Mouse (Mus musculus) heart, adult 2 months (tissue): ENCODE data around the gene Gm45062.
A peak's percentile ranks its signal among the peaks of the same experiment; 100 is the strongest.

ENCODE experiments used
- CTCF ChIP-seq: fragments of 200-600 bp; IDR thresholded peaks from 2 replicates; pipeline ENCODE4 v1.8.1; 2022; ENCODE audit warnings: antibody characterized with exemption, mild to moderate bottlenecking, moderate library complexity
- EP300 ChIP-seq: fragments of 200-500 bp; IDR thresholded peaks from 2 replicates; pipeline ENCODE4 v1.6.1; 2011; ENCODE audit warnings: low read depth, low read length, control low read depth; ENCODE audit not compliant: insufficient read depth
- POLR2A ChIP-seq: fragments of 200-500 bp; IDR thresholded peaks from 2 replicates; pipeline ENCODE4 v1.6.1; 2011; ENCODE audit warnings: mild to moderate bottlenecking, low read depth, low read length, control low read depth; ENCODE audit not compliant: insufficient read depth

DNA sequence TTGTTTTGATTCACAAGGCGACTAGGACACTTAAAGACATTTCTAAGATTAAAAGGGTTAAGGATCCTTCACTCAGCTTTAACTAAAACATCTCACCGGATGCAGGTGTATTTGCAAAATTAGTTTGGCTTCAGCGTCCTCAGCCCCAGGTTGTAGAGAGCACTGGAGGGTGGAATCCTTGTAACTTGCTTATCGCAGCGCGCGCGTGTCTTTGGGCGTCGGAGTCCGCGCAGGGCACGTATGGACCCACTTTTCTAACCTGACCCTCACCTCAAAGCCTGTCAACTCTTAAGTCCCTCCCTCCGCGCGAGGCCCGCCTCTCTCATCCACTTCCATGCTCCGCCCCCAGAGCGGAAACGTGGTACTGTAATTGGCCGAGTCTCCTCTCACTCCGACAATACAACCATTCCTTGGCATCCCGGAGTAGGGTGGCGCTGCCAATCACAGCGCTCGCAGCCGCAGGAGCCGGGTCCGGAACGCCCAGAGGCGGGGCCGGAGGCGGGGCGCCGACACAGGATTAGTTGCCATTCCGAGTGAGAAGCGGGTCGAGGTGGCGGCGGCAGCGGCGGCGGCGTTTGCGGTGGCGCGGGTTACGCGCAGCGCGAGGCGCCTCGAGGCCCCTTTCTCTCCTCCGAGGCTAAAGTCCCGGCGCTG is 249.8 kb downstream of the Gm45062 start:
- TF ChIP-seq CTCF (peak; percentile 4; the same call in 1 of the 2 replicates), EP300 (0 out of 2 replicates have a peak, but pooled peaks have one; percentile 33), POLR2A (peak; percentile 77)
